Mouse (Mus musculus) liver, embryonic 11.5 days (tissue): ENCODE results near the gene Zfp39. TPM values are rescaled to one million over a fixed set of nuclear protein-coding genes. Genes with fewer than 3 reads are reported as not detected.

Source experiments
- ATAC-seq: fragments of 200-750 bp; cut with Nextera tagmentation; replicated peaks from 2 replicates; pipeline ENCODE4 v1.8.0; 2017; ENCODE audit warnings: moderate number of reproducible peaks, mild to moderate bottlenecking, moderate TSS enrichment, moderate library complexity; ENCODE audit not compliant: low FRiP score
- DNase-seq: peaks from one replicate; pipeline ENCODE4 v3.0.0-alpha.2; 2017; ENCODE audit warnings: low spot score
- H3K27ac ChIP-seq: fragments of 300-500 bp; sonication (generic); 2 replicates; pipeline ENCODE4 v1.5.1; 2014; ENCODE audit warnings: mild to moderate bottlenecking, low read depth, low read length, control low read depth
- H3K27me3 ChIP-seq: fragments of 300-500 bp; sonication (generic); replicated peaks from 2 replicates; pipeline ENCODE4 v1.6.1; 2014; ENCODE audit warnings: low read length, mixed read lengths; ENCODE audit not compliant: control insufficient read depth, insufficient read depth
- H3K36me3 ChIP-seq: fragments of 300-500 bp; sonication (generic); 2 replicates; pipeline ENCODE4 v1.6.1; 2014; ENCODE audit warnings: mild to moderate bottlenecking, low read length, moderate library complexity, mixed read lengths; ENCODE audit not compliant: control insufficient read depth, insufficient read depth
- H3K4me1 ChIP-seq: fragments of 300-500 bp; sonication (generic); replicated peaks from 2 replicates; pipeline ENCODE4 v1.6.1; 2014; ENCODE audit warnings: low read length, mixed read lengths; ENCODE audit not compliant: control insufficient read depth, insufficient read depth
- H3K4me2 ChIP-seq: fragments of 300-500 bp; sonication (generic); 2 replicates; pipeline ENCODE4 v1.6.1; 2014; ENCODE audit warnings: mild to moderate bottlenecking, control low read depth, moderate library complexity
- H3K4me3 ChIP-seq: fragments of 300-500 bp; sonication (generic); 2 replicates; pipeline ENCODE4 v1.5.1; 2014; ENCODE audit warnings: low read depth, low read length, control low read depth
- H3K9ac ChIP-seq: fragments of 300-500 bp; sonication (generic); 2 replicates; pipeline ENCODE4 v1.6.1; 2014; ENCODE audit warnings: low read depth, low read length, control low read depth
- H3K9me3 ChIP-seq: fragments of 300-500 bp; sonication (generic); 2 replicates; pipeline ENCODE4 v1.6.1; 2016; ENCODE audit warnings: low read length, inconsistent platforms, mixed read lengths; ENCODE audit not compliant: control insufficient read depth
- WGBS: fragments of 180-500 bp; shearing (Covaris S2); extraction: QIAGEN DNeasy Blood & Tissue Kit; methylation state at CpG from one replicate; pipeline ENCODE4 v1.1.7; 2014; 5-methylcytosine and 5-hydroxymethylcytosine counted together
- polyA plus RNA-seq: library from polyadenylated mRNA; unstranded; fragments of >200 nt; fragmentation: Nextera tagmentation; extraction: Ambion mirVana; gene quantifications from 2 replicates; pipeline ENCODE4 v1.2.1, GENCODE M21; 2014

Zfp39 gene
- polyA plus RNA-seq, 1 experiment from 2014 or later, result 10.2 TPM

DNA sequence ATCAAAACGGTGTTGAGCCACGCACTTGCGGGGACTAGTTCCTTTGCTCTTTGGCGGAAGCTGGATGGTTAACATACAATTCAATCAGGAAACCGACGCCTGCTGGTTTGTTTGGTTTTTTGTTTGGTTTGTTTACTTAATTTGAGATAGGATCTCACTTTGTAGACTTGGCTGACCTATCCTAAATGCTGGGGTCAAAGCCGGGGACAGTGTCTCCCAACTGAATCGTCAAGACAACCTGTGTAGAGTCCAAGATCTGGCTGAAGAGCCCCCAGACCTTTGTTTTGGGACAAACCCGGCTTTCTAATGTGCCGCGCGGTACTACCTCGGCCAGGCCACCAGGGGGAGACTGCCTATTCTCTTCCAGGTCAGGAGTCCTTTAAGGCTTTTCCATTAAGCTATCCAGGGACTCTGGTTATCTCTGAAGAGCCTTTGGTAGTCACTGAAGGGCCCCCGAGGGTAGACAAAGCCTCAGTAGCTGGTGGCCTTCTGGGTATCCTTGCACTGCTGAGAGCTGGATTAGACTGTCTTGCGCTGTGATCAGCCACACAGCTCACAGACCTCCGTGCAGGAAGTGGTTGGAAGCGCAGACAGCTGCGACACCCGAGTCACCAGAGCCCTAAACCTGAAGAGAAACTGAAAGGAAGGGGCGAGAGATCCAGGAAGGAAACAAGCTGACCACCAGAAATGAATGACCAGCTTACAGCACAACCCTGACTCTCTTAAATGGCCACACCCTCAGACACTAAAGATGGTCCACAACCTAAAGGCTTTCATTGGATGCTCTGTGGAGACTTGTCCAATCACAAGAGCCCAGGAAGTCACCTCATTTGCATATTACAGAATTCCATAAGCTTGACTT lies 24.0 kb upstream of the Zfp39 start:
- DNase-seq, result peak; percentile 84
- Histone ChIP-seq H3K4me3 (peak overlapping the region; percentile 51), H3K4me1 (peaks cover 27% of the 10 kb centered on the region), H3K27ac (peak overlapping the region; percentile 90), H3K36me3 (peaks cover 12% of the 10 kb centered on the region), H3K9me3 (no peaks in the 10 kb centered on the region), H3K9ac (peak overlapping the region; percentile 73), H3K27me3 (no peaks in the 10 kb centered on the region), H3K4me2 (peak overlapping the region; percentile 81)
- peak; percentile 79 for ATAC-seq
- WGBS, result 14% methylated on average over 20 of the region's 20 CpGs

DNA sequence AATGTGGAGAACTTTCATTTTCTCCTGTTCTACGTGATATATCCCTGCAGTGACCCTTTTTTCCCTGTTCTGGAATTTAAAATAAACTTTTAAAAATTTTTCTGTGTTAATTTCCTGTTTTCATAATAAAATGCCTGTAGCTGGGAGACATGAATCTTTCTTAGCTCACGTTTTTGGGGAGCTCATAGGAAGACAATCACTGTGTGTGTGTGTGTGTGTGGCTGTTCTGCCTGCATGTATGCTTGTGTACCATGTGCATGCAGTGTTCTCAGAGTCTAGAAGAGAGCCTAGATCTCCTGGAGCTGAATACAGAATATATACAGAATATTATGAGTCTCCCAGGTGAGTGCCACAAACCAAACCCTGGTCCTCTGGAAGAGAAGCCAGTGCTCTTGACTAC lies 23.0 kb upstream of the Zfp39 start:
- peaks cover 8% of the 10 kb centered on the region; the same call in 1 of the 2 replicates for H3K36me3 ChIP-seq
- H3K9ac ChIP-seq, result no peak overlapping the region
- H3K9me3 ChIP-seq, result no peaks in the 10 kb centered on the region
- peaks cover 27% of the 10 kb centered on the region for H3K4me1 ChIP-seq
- no peaks in the 10 kb centered on the region for H3K27me3 ChIP-seq
- no peak for DNase-seq
- ATAC-seq, result no peak
- WGBS, result 73% methylated on average over 2 of the region's 2 CpGs
- no peak overlapping the region for H3K27ac ChIP-seq
- H3K4me3 ChIP-seq, result no peak overlapping the region
- no peak overlapping the region for H3K4me2 ChIP-seq

DNA sequence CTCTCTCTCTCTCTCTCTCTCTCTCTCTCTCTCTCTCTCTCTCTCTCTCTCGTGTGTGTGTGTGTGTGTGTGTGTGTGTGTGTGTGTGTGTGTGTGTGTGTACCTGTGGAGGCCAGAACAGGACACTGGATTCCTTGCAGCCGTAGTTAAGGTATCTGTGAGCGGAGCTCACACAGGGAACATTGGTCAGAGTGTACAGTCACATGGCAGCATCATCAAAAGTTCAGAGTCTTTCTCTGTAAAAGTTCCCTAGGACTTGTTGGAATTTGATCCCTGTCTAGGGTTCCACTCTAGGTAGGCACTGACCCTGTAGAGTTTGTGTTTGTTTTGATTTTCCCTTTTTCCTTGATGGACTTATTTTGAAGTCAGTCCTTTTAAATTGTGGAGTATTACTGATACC lies 22.6 kb upstream of the Zfp39 start:
- ATAC-seq (no peak), DNase-seq (no peak)
- no peaks in the 10 kb centered on the region for H3K9me3 ChIP-seq
- H3K9ac ChIP-seq, result no peak overlapping the region
- no peak overlapping the region for H3K4me2 ChIP-seq
- WGBS, result 77% methylated on average over 2 of the region's 3 CpGs
- H3K4me3 ChIP-seq, result no peak overlapping the region
- H3K27ac ChIP-seq, result no peak overlapping the region
- peaks cover 4% of the 10 kb centered on the region; the same call in 1 of the 2 replicates for H3K36me3 ChIP-seq
- no peaks in the 10 kb centered on the region for H3K27me3 ChIP-seq
- H3K4me1 ChIP-seq, result peaks cover 27% of the 10 kb centered on the region

DNA sequence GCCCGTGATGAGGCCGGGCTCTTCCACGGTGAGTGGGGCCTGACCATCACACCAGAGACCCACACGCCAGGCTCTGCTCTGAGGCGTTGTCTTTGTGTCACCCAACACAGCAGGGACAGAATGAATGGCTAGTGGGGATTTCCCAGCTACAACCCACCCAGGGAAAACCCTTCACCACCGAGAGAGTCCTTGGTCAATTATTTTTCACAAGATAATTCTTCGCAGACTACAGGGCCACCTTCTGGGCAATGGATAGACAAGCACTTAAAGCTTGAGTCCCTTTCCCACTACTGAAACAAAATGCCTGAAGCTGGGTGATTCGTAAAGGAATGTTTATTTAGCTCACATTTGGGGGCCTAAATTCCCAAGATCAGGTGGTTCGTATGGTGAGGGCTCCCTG lies 18.4 kb upstream of the Zfp39 start:
- no peak overlapping the region for H3K4me2 ChIP-seq
- H3K36me3 ChIP-seq, result no peaks in the 10 kb centered on the region
- H3K9ac ChIP-seq, result no peak overlapping the region
- 86% methylated on average over 9 of the region's 9 CpGs for WGBS
- no peaks in the 10 kb centered on the region for H3K9me3 ChIP-seq
- H3K27me3 ChIP-seq, result no peaks in the 10 kb centered on the region
- H3K4me3 ChIP-seq, result no peak overlapping the region
- H3K27ac ChIP-seq, result no peak overlapping the region
- ATAC-seq, result no peak
- DNase-seq, result no peak
- H3K4me1 ChIP-seq, result peaks cover 15% of the 10 kb centered on the region

DNA sequence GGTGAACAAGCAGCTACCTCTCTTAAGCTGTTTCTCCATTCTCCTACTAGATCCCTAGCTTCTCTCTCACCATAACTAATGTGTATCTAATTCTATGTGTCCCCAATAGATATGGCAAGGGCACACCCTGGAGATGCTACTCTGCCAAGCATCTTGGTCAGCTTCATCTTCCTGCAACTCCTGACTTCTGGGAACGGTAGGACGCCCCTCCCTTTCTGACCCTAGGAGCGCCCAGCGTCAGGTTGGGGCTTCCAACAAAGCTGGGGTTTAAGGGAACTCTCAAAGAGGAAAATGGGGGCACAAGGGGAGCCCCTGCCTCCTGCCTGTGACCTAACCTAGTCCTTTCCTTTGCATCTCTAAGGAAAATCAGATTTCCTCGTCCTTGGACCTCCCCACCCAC lies 14.7 kb upstream of the Zfp39 start:
- H3K4me3 ChIP-seq, result peak overlapping the region; percentile 37
- no peak for ATAC-seq
- no peaks in the 10 kb centered on the region for H3K27me3 ChIP-seq
- H3K4me1 ChIP-seq, result peaks cover 30% of the 10 kb centered on the region
- DNase-seq, result no peak
- no peaks in the 10 kb centered on the region for H3K9me3 ChIP-seq
- peak overlapping the region; percentile 57 for H3K4me2 ChIP-seq
- no peak overlapping the region; the same call in 1 of the 2 replicates for H3K27ac ChIP-seq
- H3K36me3 ChIP-seq, result no peaks in the 10 kb centered on the region
- 74% methylated on average over 5 of the region's 5 CpGs for WGBS
- peak overlapping the region; percentile 67 for H3K9ac ChIP-seq

DNA sequence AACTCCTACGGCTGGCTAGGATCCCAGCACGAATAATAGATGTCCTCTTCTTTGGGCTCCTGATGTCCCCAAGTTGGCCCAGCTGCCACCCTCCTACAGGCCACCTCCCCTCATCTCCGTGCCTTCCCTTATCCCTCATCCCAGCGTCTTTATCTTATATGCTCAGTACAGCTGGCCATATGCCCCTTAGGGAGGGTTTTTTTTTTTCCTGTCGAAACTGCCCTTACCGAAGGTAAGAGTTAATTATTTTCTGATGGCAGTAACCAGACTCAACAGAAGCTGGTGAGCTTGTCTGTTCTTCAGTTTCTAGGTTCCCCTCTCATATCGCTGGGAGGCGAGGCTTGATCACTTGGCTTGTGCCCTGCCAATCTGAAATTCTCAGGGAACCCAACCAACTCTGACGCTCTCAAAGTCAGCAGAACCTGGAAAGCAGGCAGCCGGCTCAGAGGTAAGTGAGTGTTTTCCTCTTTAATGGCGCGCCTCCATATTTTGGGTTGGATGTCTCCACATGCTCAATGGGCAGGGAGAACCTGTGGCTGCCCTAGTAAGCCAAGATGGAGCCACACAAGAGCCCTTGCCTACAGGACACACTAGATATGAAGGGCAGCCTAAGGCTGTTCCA lies 13.8 kb upstream of the Zfp39 start, which contains the start of gene Btnl10:
Btnl10 (plus strand) TSS at position 164 of the 622 bp plus-strand sequence.
- H3K27me3 ChIP-seq, result no peaks in the 10 kb centered on the region
- no peak for DNase-seq
- peak within 1 kb of the TSS; percentile 37 for H3K4me3 ChIP-seq
- WGBS, result 56% methylated on average over 12 of the region's 12 CpGs
- H3K4me1 ChIP-seq, result peaks cover 36% of the 10 kb centered on the region
- ATAC-seq, result peak; percentile 79
- H3K9ac ChIP-seq, result peak within 1 kb of the TSS; percentile 67
- H3K9me3 ChIP-seq, result no peaks in the 10 kb centered on the region
- H3K27ac ChIP-seq, result peak within 1 kb of the TSS; percentile 81
- peak within 1 kb of the TSS; percentile 57 for H3K4me2 ChIP-seq
- H3K36me3 ChIP-seq, result no peaks in the 10 kb centered on the region

DNA sequence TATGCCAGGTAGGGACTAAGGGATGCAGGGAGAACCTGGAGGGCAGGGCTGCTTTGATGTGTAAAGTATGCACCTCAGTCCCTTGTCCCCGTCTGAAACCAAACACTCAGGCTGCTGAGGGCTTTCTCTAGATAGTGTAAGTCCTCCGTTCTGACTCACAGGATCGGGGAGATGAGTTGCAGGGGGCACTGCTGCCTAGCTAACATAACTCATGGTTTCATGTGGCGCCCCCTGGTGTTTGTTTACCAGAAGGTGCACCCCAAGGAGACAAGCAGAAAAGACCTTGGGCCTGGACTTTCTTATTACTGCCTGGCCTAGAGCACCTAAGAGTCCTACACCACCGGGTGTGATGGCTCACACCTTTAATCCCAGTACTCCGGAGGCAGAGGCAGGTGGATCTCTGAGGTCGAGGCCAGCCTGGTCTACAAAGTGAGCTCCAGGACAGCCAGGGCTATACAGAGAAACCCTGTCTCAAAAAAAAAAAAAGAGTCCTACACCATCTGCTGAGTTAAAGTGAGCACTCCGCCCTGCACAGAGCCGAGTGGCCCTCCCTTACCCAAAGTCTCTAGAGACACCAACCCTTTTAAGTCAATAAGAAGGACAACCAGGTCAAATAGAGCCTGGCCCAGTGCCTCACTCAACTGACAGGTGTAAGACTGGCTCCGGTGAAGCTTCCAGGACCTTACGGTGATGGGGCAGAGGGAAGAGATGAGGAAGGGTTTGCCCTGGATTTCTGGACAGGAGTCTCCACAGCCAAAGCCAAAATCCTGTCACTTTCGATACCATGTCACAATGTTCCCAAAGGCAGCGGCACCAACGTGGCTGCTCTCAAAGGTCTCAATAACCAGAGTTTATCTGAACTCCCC lies 13.1 kb upstream of the Zfp39 start:
- 41% methylated on average over 14 of the region's 14 CpGs for WGBS
- Histone ChIP-seq H3K36me3 (no peaks in the 10 kb centered on the region), H3K27me3 (no peaks in the 10 kb centered on the region), H3K4me3 (no peak overlapping the region), H3K27ac (peak overlapping the region; percentile 81), H3K9me3 (no peaks in the 10 kb centered on the region), H3K9ac (peak overlapping the region; percentile 47), H3K4me1 (peaks cover 36% of the 10 kb centered on the region), H3K4me2 (peak overlapping the region; percentile 57)
- DNase-seq, result peak; percentile 64
- peak; percentile 55 for ATAC-seq

DNA sequence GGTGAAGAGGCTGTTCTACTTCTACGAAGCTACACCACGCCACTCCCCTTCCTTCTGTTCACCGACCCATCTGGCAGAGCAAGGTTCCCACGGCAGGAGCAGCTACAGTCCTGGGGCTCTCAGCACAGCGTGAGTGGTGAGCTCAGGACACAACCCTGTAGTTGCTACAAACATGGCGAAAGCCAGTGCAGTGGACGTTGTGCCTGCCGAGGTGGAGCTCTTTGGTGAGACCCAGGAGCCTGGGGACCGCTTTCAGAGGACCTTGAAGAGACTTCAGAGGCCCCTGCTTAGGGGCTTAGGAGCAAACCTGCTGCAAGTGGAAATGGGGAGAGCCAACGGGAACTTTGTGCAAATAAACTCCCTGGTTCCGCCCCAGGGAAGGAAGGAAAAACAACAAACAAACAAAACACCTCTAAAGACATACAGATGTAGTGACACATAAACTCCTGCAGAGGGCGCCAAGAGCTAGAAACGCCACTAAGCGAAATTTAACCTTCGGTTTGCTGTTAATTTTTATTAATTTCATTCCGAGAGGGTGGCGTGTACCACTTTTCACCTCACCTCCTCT lies 10.5 kb upstream of the Zfp39 start:
- Histone ChIP-seq H3K4me3 (peak overlapping the region; percentile 44), H3K36me3 (no peaks in the 10 kb centered on the region), H3K27ac (peak overlapping the region; percentile 99), H3K9me3 (no peaks in the 10 kb centered on the region), H3K4me2 (peak overlapping the region; percentile 76), H3K9ac (peak overlapping the region; percentile 69), H3K27me3 (no peaks in the 10 kb centered on the region), H3K4me1 (peaks cover 34% of the 10 kb centered on the region)
- ATAC-seq (peak; percentile 19; the same call in 1 of the 2 replicates), DNase-seq (peak; percentile 60)
- WGBS, result 9% methylated on average over 17 of the region's 17 CpGs
